Mouse (Mus musculus) liver, adult 2 months (tissue): ENCODE measurements around the gene Acsl5. TPM values are rescaled to one million over a fixed set of nuclear protein-coding genes. Genes with fewer than 3 reads are reported as not detected.
A peak's percentile ranks its signal among the peaks of the same experiment; 100 is the strongest.

Source experiments
- DNase-seq: peaks from one replicate; pipeline ENCODE4 v3.0.0-alpha.2; 2011; ENCODE audit warnings: low read depth, low spot score; ENCODE audit errors: extremely low read depth
- H3K27ac ChIP-seq: fragments of 200-500 bp; replicated peaks from 2 replicates; pipeline ENCODE4 v1.5.1; 2012; ENCODE audit warnings: low read depth, mild to moderate bottlenecking, control low read depth, inconsistent platforms, low read length; ENCODE audit not compliant: insufficient read depth
- H3K27me3 ChIP-seq: fragments of 200-500 bp; 2 replicates; pipeline ENCODE4 v1.6.1; 2012; ENCODE audit warnings: mild to moderate bottlenecking, moderate library complexity, low read length, inconsistent platforms; ENCODE audit not compliant: control insufficient read depth, insufficient read depth
- H3K36me3 ChIP-seq: fragments of 200-500 bp; 2 replicates; pipeline ENCODE4 v1.6.1; 2012; ENCODE audit warnings: low read length, inconsistent platforms; ENCODE audit not compliant: control insufficient read depth, insufficient read depth
- H3K4me1 ChIP-seq: fragments of 200-500 bp; 2 replicates; pipeline ENCODE4 v1.6.1; 2011; ENCODE audit warnings: low read length; ENCODE audit not compliant: control insufficient read depth, insufficient read depth
- H3K4me3 ChIP-seq: fragments of 200-500 bp; 2 replicates; pipeline ENCODE4 v1.5.1; 2011; ENCODE audit warnings: low read depth, mild to moderate bottlenecking, control low read depth, low read length, moderate library complexity; ENCODE audit not compliant: insufficient read depth
- H3K79me2 ChIP-seq: fragments of 200-500 bp; 2 replicates; pipeline ENCODE4 v1.6.1; 2012; ENCODE audit warnings: inconsistent platforms, mild to moderate bottlenecking, low read length, moderate library complexity; ENCODE audit not compliant: control insufficient read depth, insufficient read depth
- H3K9ac ChIP-seq: fragments of 200-500 bp; 2 replicates; pipeline ENCODE4 v1.6.1; 2012; ENCODE audit warnings: low read depth, mild to moderate bottlenecking, control low read depth, inconsistent platforms, low read length
- CTCF ChIP-seq: fragments of 200-500 bp; IDR thresholded peaks from 2 replicates; pipeline ENCODE4 v1.5.1; 2011; ENCODE audit warnings: low read depth, low read length, control low read depth
- POLR2A ChIP-seq: fragments of 200-500 bp; IDR thresholded peaks from 2 replicates; pipeline ENCODE4 v1.6.1; 2011; ENCODE audit warnings: low read length, control low read depth; ENCODE audit not compliant: insufficient read depth; ENCODE audit errors: extremely low read depth
- WGBS: fragments of 180-500 bp; shearing (Covaris S2); methylation state at CpG from one replicate; pipeline ENCODE4 v1.1.7; 2018; 5-methylcytosine and 5-hydroxymethylcytosine counted together
- polyA plus RNA-seq: library from polyadenylated mRNA; depleted of rRNA; stranded (reverse); fragments of >200 nt; gene quantifications from 2 replicates; pipeline ENCODE4 v1.2.3, GENCODE M21; 2012
- total RNA-seq: library from RNA; depleted of rRNA; stranded (reverse); fragments of >200 nt; gene quantifications from 2 replicates; pipeline ENCODE4 v1.2.3, GENCODE M21; 2014

The Acsl5 gene
- total and polyA plus RNA-seq, 2 experiments, result 206 to 1,190 TPM

GRCm38 (mm10) chr19:55297961-55298360, 46.2 kb downstream of the Acsl5 start:
- Histone ChIP-seq H3K4me1 (no peaks in the 10 kb centered on the region; the same call in 1 of the 2 replicates), H3K36me3 (peaks cover 76% of the 10 kb centered on the region), H3K79me2 (no peaks in the 10 kb centered on the region; the same call in 1 of the 2 replicates), H3K27ac (no peak overlapping the region), H3K27me3 (no peaks in the 10 kb centered on the region), H3K9ac (no peak overlapping the region), H3K4me3 (no peak overlapping the region)
- 58% methylated on average over 5 of the region's 5 CpGs for WGBS
- TF ChIP-seq CTCF (no peak), POLR2A (no peak)
- no peak for DNase-seq

- Histone ChIP-seq H3K4me1 (no peaks in the 10 kb centered on the region), H3K27ac (no peak overlapping the region), H3K36me3 (peaks cover 77% of the 10 kb centered on the region), H3K9ac (no peak overlapping the region), H3K79me2 (no peaks in the 10 kb centered on the region; the same call in 1 of the 2 replicates), H3K27me3 (no peaks in the 10 kb centered on the region), H3K4me3 (no peak overlapping the region)
- no peak for DNase-seq
- 88% methylated on average over 1 of the region's 1 CpGs for WGBS
- TF ChIP-seq CTCF (no peak), POLR2A (no peak)
Observed at GRCm38 (mm10) chr19:55299378-55299777, 47.6 kb downstream of the Acsl5 start.

GRCm38 (mm10) chr19:55300525-55300924, 48.8 kb downstream of the Acsl5 start:
- H3K79me2 ChIP-seq, result no peaks in the 10 kb centered on the region; the same call in 1 of the 2 replicates
- TF ChIP-seq POLR2A, result no peak
- no peak for TF ChIP-seq CTCF
- 91% methylated on average over 3 of the region's 3 CpGs for WGBS
- H3K36me3 ChIP-seq, result peaks cover 68% of the 10 kb centered on the region
- no peak overlapping the region for H3K9ac ChIP-seq
- DNase-seq, result no peak
- no peaks in the 10 kb centered on the region for H3K4me1 ChIP-seq
- no peak overlapping the region for H3K4me3 ChIP-seq
- H3K27ac ChIP-seq, result no peak overlapping the region
- no peaks in the 10 kb centered on the region for H3K27me3 ChIP-seq

GRCm38 (mm10) chr19:55305024-55305423, 53.3 kb downstream of the Acsl5 start:
- TF ChIP-seq POLR2A, result no peak
- H3K4me1 ChIP-seq, result no peaks in the 10 kb centered on the region
- no peaks in the 10 kb centered on the region for H3K27me3 ChIP-seq
- no peak overlapping the region for H3K27ac ChIP-seq
- peak; percentile 32 for DNase-seq
- H3K79me2 ChIP-seq, result no peaks in the 10 kb centered on the region; the same call in 1 of the 2 replicates
- H3K9ac ChIP-seq, result no peak overlapping the region
- H3K4me3 ChIP-seq, result no peak overlapping the region
- peaks cover 66% of the 10 kb centered on the region for H3K36me3 ChIP-seq

GRCm38 (mm10) chr19:55311874-55312273, 60.1 kb downstream of the Acsl5 start:
- TF ChIP-seq CTCF, result no peak
- no peak for TF ChIP-seq POLR2A
- H3K79me2 ChIP-seq, result peaks cover 4% of the 10 kb centered on the region; the same call in 1 of the 2 replicates
- peaks cover 50% of the 10 kb centered on the region for H3K36me3 ChIP-seq
- no peaks in the 10 kb centered on the region for H3K27me3 ChIP-seq
- H3K9ac ChIP-seq, result no peak overlapping the region
- H3K27ac ChIP-seq, result no peak overlapping the region
- 0 out of 2 replicates have a peak, but pooled peaks cover 2% of the 10 kb centered on the region for H3K4me1 ChIP-seq
- 91% methylated on average over 8 of the region's 8 CpGs for WGBS
- no peak for DNase-seq
- H3K4me3 ChIP-seq, result no peak overlapping the region

- no peak for DNase-seq
- Histone ChIP-seq H3K27me3 (no peaks in the 10 kb centered on the region), H3K4me1 (0 out of 2 replicates have a peak, but pooled peaks cover 4% of the 10 kb centered on the region), H3K27ac (no peak overlapping the region), H3K79me2 (peaks cover 12% of the 10 kb centered on the region; the same call in 1 of the 2 replicates), H3K4me3 (no peak overlapping the region), H3K9ac (no peak overlapping the region), H3K36me3 (peaks cover 41% of the 10 kb centered on the region)
- no peak for TF ChIP-seq POLR2A
- 98% methylated on average over 2 of the region's 2 CpGs for WGBS
Observed at GRCm38 (mm10) chr19:55313649-55314048, 61.9 kb downstream of the Acsl5 start.
